Mouse (Mus musculus) ES-Bruce4 (cell line): ENCODE data around the gene Col4a5. TPM values are rescaled to one million over a fixed set of nuclear protein-coding genes. Genes with fewer than 3 reads are reported as not detected.

Experiments
- H3K27ac ChIP-seq: 2 replicates; pipeline ENCODE4 v1.5.1; 2012; ENCODE audit warnings: low read length, inconsistent platforms; ENCODE audit not compliant: insufficient read depth
- H3K27me3 ChIP-seq: 2 replicates; pipeline ENCODE4 v1.6.1; 2012; ENCODE audit warnings: mild to moderate bottlenecking, low read length, inconsistent platforms; ENCODE audit not compliant: control insufficient read depth, poor library complexity, insufficient read depth, severe bottlenecking
- H3K36me3 ChIP-seq: 2 replicates; pipeline ENCODE4 v1.6.1; 2012; ENCODE audit warnings: inconsistent platforms, mild to moderate bottlenecking, low read length, moderate library complexity; ENCODE audit not compliant: control insufficient read depth, poor library complexity, insufficient read depth, severe bottlenecking
- H3K4me1 ChIP-seq: one replicate; pipeline ENCODE4 v1.8.1; 2011; ENCODE audit warnings: low read length; ENCODE audit not compliant: control insufficient read depth, insufficient read depth
- H3K4me3 ChIP-seq: 2 replicates; pipeline ENCODE4 v1.5.1; 2011; ENCODE audit warnings: low read depth, mild to moderate bottlenecking, low read length
- H3K9ac ChIP-seq: 2 replicates; pipeline ENCODE4 v1.6.1; 2012; ENCODE audit warnings: low read depth, mild to moderate bottlenecking, inconsistent platforms; ENCODE audit not compliant: poor library complexity, severe bottlenecking
- H3K9me3 ChIP-seq: replicated peaks from 2 replicates; pipeline ENCODE4 v1.6.1; 2012; ENCODE audit warnings: mild to moderate bottlenecking, low read length, inconsistent platforms; ENCODE audit not compliant: control insufficient read depth, poor library complexity, insufficient read depth, severe bottlenecking
- CTCF ChIP-seq: IDR thresholded peaks from one replicate; pipeline ENCODE4 v1.8.1; 2011; ENCODE audit warnings: low read depth, low read length
- EP300 ChIP-seq: IDR thresholded peaks from 2 replicates; pipeline ENCODE4 v1.6.1; 2011; ENCODE audit warnings: low read depth, low read length; ENCODE audit not compliant: insufficient read depth
- POLR2A ChIP-seq: IDR thresholded peaks from one replicate; pipeline ENCODE4 v1.8.1; 2011; ENCODE audit warnings: low read length; ENCODE audit not compliant: insufficient read depth
- polyA plus RNA-seq: library from polyadenylated mRNA; stranded (reverse); fragments of >200 nt; gene quantifications from 2 replicates; pipeline ENCODE4 v1.2.4, GENCODE M21; 2011; ENCODE audit warnings: low read depth; ENCODE audit not compliant: missing spikeins, insufficient read depth, insufficient read length

The Col4a5 gene
- polyA plus RNA-seq: 2.9 and 3.1 TPM in 2 replicates

- Histone ChIP-seq H3K36me3 (no peaks in the 10 kb centered on the region), H3K27ac (no peak within 1 kb of the TSS), H3K9ac (peak within 1 kb of the TSS; percentile 58), H3K9me3 (no peaks in the 10 kb centered on the region), H3K4me3 (peak within 1 kb of the TSS; percentile 71), H3K27me3 (no peaks in the 10 kb centered on the region), H3K4me1 (no peaks in the 10 kb centered on the region)
- no peak for TF ChIP-seq POLR2A
- no peak for TF ChIP-seq EP300
- TF ChIP-seq CTCF: no peak
Measured at GRCm38 (mm10) chrX:141475110-141475509, at the start of gene Col4a5. Col4a5 (plus strand) TSS chrX:141475385.

GRCm38 (mm10) chrX:141436780-141437179 lies 38.4 kb upstream of the Col4a5 start:
- H3K36me3 ChIP-seq: no peaks in the 10 kb centered on the region
- H3K9me3 ChIP-seq: no peaks in the 10 kb centered on the region
- no peak overlapping the region for H3K4me3 ChIP-seq
- no peak overlapping the region for H3K27ac ChIP-seq
- H3K27me3 ChIP-seq: no peaks in the 10 kb centered on the region
- TF ChIP-seq POLR2A (no peak), CTCF (no peak), EP300 (no peak)
- no peaks in the 10 kb centered on the region for H3K4me1 ChIP-seq
- no peak overlapping the region for H3K9ac ChIP-seq

GRCm38 (mm10) chrX:141439423-141439822 lies 35.8 kb upstream of the Col4a5 start:
- Histone ChIP-seq H3K9ac (no peak overlapping the region), H3K27ac (no peak overlapping the region), H3K36me3 (no peaks in the 10 kb centered on the region), H3K9me3 (no peaks in the 10 kb centered on the region), H3K4me3 (no peak overlapping the region), H3K4me1 (no peaks in the 10 kb centered on the region), H3K27me3 (no peaks in the 10 kb centered on the region)
- TF ChIP-seq EP300 (no peak), CTCF (no peak), POLR2A (no peak)

GRCm38 (mm10) chrX:141447936-141448335 lies 27.2 kb upstream of the Col4a5 start:
- Histone ChIP-seq H3K9me3 (no peaks in the 10 kb centered on the region), H3K4me3 (no peak overlapping the region), H3K4me1 (no peaks in the 10 kb centered on the region), H3K27me3 (no peaks in the 10 kb centered on the region), H3K27ac (no peak overlapping the region), H3K36me3 (no peaks in the 10 kb centered on the region), H3K9ac (no peak overlapping the region)
- TF ChIP-seq EP300 (no peak), POLR2A (no peak), CTCF (no peak)

GRCm38 (mm10) chrX:141473470-141474302 lies 1.5 kb upstream of the Col4a5 start, which contains the start of gene Col4a6:
Col4a6 (minus strand) TSS chrX:141474076.
- no peak within 1 kb of the TSS for H3K27ac ChIP-seq
- peak within 1 kb of the TSS; percentile 49 for H3K4me3 ChIP-seq
- H3K4me1 ChIP-seq: no peaks in the 10 kb centered on the region
- no peaks in the 10 kb centered on the region for H3K27me3 ChIP-seq
- no peaks in the 10 kb centered on the region for H3K9me3 ChIP-seq
- no peak for TF ChIP-seq EP300
- TF ChIP-seq CTCF: no peak
- TF ChIP-seq POLR2A: no peak
- H3K36me3 ChIP-seq: no peaks in the 10 kb centered on the region
- no peak within 1 kb of the TSS; the same call in 1 of the 2 replicates for H3K9ac ChIP-seq
